Mouse (Mus musculus) kidney, postnatal 0 days (tissue): Measurements from ENCODE around the gene Eif4e1b. TPM values are rescaled to one million over a fixed set of nuclear protein-coding genes. Genes with fewer than 3 reads are reported as not detected.
"Not testable (repeated sequence)": the region's sequence is repeated elsewhere in the genome, so short reads cannot be mapped to it uniquely, and the experiment has no call there.

Experiments
- ATAC-seq: fragments of 200-750 bp; cut with Nextera tagmentation; replicated peaks from 2 replicates; pipeline ENCODE4 v1.8.0; 2017; ENCODE audit warnings: low read depth, moderate number of reproducible peaks, moderate TSS enrichment, moderate library complexity; ENCODE audit not compliant: low FRiP score
- DNase-seq: peaks from one replicate; pipeline ENCODE4 v3.0.0-alpha.2; 2016; ENCODE audit warnings: low spot score
- H3K27ac ChIP-seq: fragments of 300-500 bp; sonication (generic); 2 replicates; pipeline ENCODE4 v1.5.1; 2014; ENCODE audit warnings: mild to moderate bottlenecking
- H3K27me3 ChIP-seq: fragments of 300-500 bp; sonication (generic); 2 replicates; pipeline ENCODE4 v1.6.1; 2014; ENCODE audit warnings: low read length, mixed read lengths; ENCODE audit not compliant: insufficient read depth
- H3K36me3 ChIP-seq: fragments of 300-500 bp; sonication (generic); 2 replicates; pipeline ENCODE4 v1.6.1; 2014; ENCODE audit warnings: low read length, mixed read lengths; ENCODE audit not compliant: insufficient read depth
- H3K4me1 ChIP-seq: fragments of 300-500 bp; sonication (generic); replicated peaks from 2 replicates; pipeline ENCODE4 v1.6.1; 2014; ENCODE audit warnings: antibody characterized with exemption, low read length, mixed read lengths; ENCODE audit not compliant: insufficient read depth
- H3K4me2 ChIP-seq: fragments of 300-500 bp; sonication (generic); 2 replicates; pipeline ENCODE4 v1.6.1; 2014; ENCODE audit warnings: mild to moderate bottlenecking, low read length, moderate library complexity, mixed read lengths
- H3K4me3 ChIP-seq: fragments of 300-500 bp; sonication (generic); replicated peaks from 2 replicates; pipeline ENCODE4 v1.5.1; 2014; ENCODE audit warnings: low read depth, low read length
- H3K9ac ChIP-seq: fragments of 300-500 bp; sonication (generic); 2 replicates; pipeline ENCODE4 v1.6.1; 2014; ENCODE audit warnings: low read depth, low read length
- H3K9me3 ChIP-seq: fragments of 300-500 bp; sonication (generic); replicated peaks from 2 replicates; pipeline ENCODE4 v1.6.1; 2016; ENCODE audit warnings: low read length, inconsistent platforms, mixed read lengths
- CTCF ChIP-seq: IDR thresholded peaks from 2 replicates; pipeline ENCODE4 v1.5.1; 2016; ENCODE audit warnings: antibody characterized with exemption, low read depth, mild to moderate bottlenecking, moderate library complexity
- WGBS: fragments of 180-500 bp; shearing (Covaris S2); extraction: QIAGEN DNeasy Blood & Tissue Kit; methylation state at CpG from one replicate; pipeline ENCODE4 v1.1.7; 2014; 5-methylcytosine and 5-hydroxymethylcytosine counted together
- polyA plus RNA-seq: library from polyadenylated mRNA; unstranded; fragments of >200 nt; fragmentation: Nextera tagmentation; extraction: Ambion mirVana; gene quantifications from 2 replicates; pipeline ENCODE4 v1.2.1, GENCODE M21; 2015

Eif4e1b gene
- polyA plus RNA-seq, 1 experiment from 2014 or later: not detected

- peaks cover 8% of the 10 kb centered on the region for H3K4me1 ChIP-seq
- H3K4me2 ChIP-seq: no peak overlapping the region
- no peaks in the 10 kb centered on the region for H3K9me3 ChIP-seq
- H3K27me3 ChIP-seq: peaks cover 39% of the 10 kb centered on the region
- H3K36me3 ChIP-seq: no peaks in the 10 kb centered on the region
- ATAC-seq (no peak), DNase-seq (no peak)
- H3K27ac ChIP-seq: no peak overlapping the region
- H3K4me3 ChIP-seq: no peak overlapping the region
- whole genome bisulfite sequencing: 75% methylated on average over 4 of the region's 4 CpGs
- TF ChIP-seq CTCF: no peak
- H3K9ac ChIP-seq: no peak overlapping the region
These were observed 16.8 kb upstream of the Eif4e1b start for GRCm38 (mm10) chr13:54767012-54767411.

GRCm38 (mm10) chr13:54780592-54780991 lies 3.2 kb upstream of the Eif4e1b start:
- ATAC-seq (no peak), DNase-seq (peak; percentile 23)
- no peak overlapping the region for H3K9ac ChIP-seq
- no peaks in the 10 kb centered on the region for H3K4me1 ChIP-seq
- H3K27me3 ChIP-seq: no peaks in the 10 kb centered on the region
- H3K9me3 ChIP-seq: no peaks in the 10 kb centered on the region
- 70% methylated on average over 3 of the region's 3 CpGs for WGBS
- no peak for TF ChIP-seq CTCF
- H3K27ac ChIP-seq: no peak overlapping the region
- H3K4me3 ChIP-seq: no peak overlapping the region
- H3K4me2 ChIP-seq: no peak overlapping the region
- no peaks in the 10 kb centered on the region for H3K36me3 ChIP-seq

- H3K4me3 ChIP-seq: no peak overlapping the region
- H3K9ac ChIP-seq: no peak overlapping the region
- DNase-seq: no peak
- 79% methylated on average over 3 of the region's 3 CpGs for WGBS
- no peak overlapping the region for H3K27ac ChIP-seq
- H3K9me3 ChIP-seq: no peaks in the 10 kb centered on the region
- no peaks in the 10 kb centered on the region for H3K36me3 ChIP-seq
- H3K4me2 ChIP-seq: no peak overlapping the region
- H3K4me1 ChIP-seq: no peaks in the 10 kb centered on the region
- no peaks in the 10 kb centered on the region for H3K27me3 ChIP-seq
- TF ChIP-seq CTCF: no peak
- ATAC-seq: no peak
These were observed 2.7 kb upstream of the Eif4e1b start for GRCm38 (mm10) chr13:54781086-54781485.

GRCm38 (mm10) chr13:54783235-54783634 lies 563 bp upstream of the Eif4e1b start:
- Histone ChIP-seq H3K9me3 (no peaks in the 10 kb centered on the region), H3K27me3 (no peaks in the 10 kb centered on the region), H3K4me2 (no peak overlapping the region), H3K36me3 (no peaks in the 10 kb centered on the region), H3K27ac (no peak overlapping the region), H3K9ac (no peak overlapping the region), H3K4me3 (no peak overlapping the region), H3K4me1 (no peaks in the 10 kb centered on the region)
- ATAC-seq (no peak), DNase-seq (no peak)
- 52% methylated on average over 2 of the region's 2 CpGs for WGBS
- no peak for TF ChIP-seq CTCF

GRCm38 (mm10) chr13:54787591-54787990 lies 3.8 kb downstream of the Eif4e1b start:
- not testable (repeated sequence) for H3K9me3 ChIP-seq, H3K27me3 ChIP-seq, H3K9ac ChIP-seq, H3K4me2 ChIP-seq, H3K36me3 ChIP-seq, H3K4me3 ChIP-seq, H3K27ac ChIP-seq, DNase-seq, ATAC-seq, H3K4me1 ChIP-seq
- 58% methylated on average over 2 of the region's 2 CpGs for WGBS

- peak; percentile 91 for ATAC-seq
- no peak within 1 kb of the TSS for H3K27ac ChIP-seq
These were observed 5.2 kb downstream of the Eif4e1b start, which contains the start of gene Tspan17 for GRCm38 (mm10) chr13:54788740-54789560. TSS of gene Tspan17 (plus strand) at chr13:54789377.

More at GRCm38 (mm10) chr13:54788740-54789560, 5.2 kb downstream of the Eif4e1b start, which contains the start of gene Tspan17:
- Histone ChIP-seq H3K4me1 (no peaks in the 10 kb centered on the region), H3K27me3 (no peaks in the 10 kb centered on the region), H3K9ac (peak within 1 kb of the TSS; percentile 46), H3K9me3 (no peaks in the 10 kb centered on the region), H3K4me3 (peak within 1 kb of the TSS; percentile 50), H3K36me3 (no peaks in the 10 kb centered on the region), H3K4me2 (peak within 1 kb of the TSS; percentile 90)
- 2% methylated on average over 48 of the region's 49 CpGs for whole genome bisulfite sequencing
- peak; percentile 99 for DNase-seq
- TF ChIP-seq CTCF: no peak
